Mouse (Mus musculus): ENCODE measurements around the gene Dnmt1. TPM values are rescaled to one million over a fixed set of nuclear protein-coding genes. Genes with fewer than 3 reads are reported as not detected.

Gene Dnmt1
- polyA plus RNA-seq, 1 experiment from 2014 or later, result 65.4 TPM

DNA sequence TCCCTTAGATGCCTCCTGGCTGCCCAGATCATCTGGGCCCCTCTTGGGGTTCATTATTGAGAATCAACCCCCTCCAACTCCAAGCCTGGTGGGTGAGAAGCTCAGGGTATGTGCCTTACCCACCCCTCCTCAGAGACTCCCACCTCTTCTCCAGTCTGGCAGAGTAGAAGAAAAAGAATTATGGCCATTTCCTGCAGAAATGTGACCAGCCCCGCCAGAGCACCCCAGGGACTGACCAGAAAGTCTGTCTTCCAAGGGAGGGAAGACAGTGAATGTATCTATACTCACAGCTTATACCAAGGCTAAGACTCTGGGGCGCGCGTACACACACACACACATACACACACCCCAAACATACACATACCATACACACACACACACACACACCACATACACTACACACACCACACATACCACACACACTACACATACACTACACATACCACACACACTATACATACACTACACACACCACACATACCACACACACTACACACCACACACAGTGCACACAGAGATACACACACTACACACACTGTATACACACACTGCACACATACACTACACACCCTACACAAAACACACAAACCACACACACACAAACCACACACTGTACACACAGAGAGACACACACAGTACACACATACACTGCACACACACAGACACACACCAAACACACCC, 13.5 kb upstream of the Dnmt1 start:
- Histone ChIP-seq H3K4me2 (ENCODE audit: low read length) (peak overlapping the region; percentile 94), H3K4me1 (replicated peaks; ENCODE audit: control insufficient read depth, insufficient read depth, low read length) (peaks cover 44% of the 10 kb centered on the region), H3K9ac (ENCODE audit: low read length) (peak overlapping the region; percentile 39; the same call in 1 of the 2 replicates), H3K4me3 (ENCODE audit: low read depth, low read length) (peak overlapping the region; percentile 91; the same call in 1 of the 2 replicates), H3K9me3 (ENCODE audit: control insufficient read depth, low read length) (no peaks in the 10 kb centered on the region), H3K27ac (ENCODE audit: low read depth) (peak overlapping the region; percentile 86), H3K27me3 (replicated peaks; ENCODE audit: control insufficient read depth, insufficient read depth, low read length) (no peaks in the 10 kb centered on the region), H3K36me3 (ENCODE audit: control insufficient read depth, insufficient read depth, low read length) (peaks cover 21% of the 10 kb centered on the region)
- ATAC-seq (replicated peaks; ENCODE audit: low FRiP score, low TSS enrichment, low read depth) (no peak), DNase-seq (ENCODE audit: low spot score) (no peak)
- WGBS, result 73% methylated on average over 4 of the region's 4 CpGs

DNA sequence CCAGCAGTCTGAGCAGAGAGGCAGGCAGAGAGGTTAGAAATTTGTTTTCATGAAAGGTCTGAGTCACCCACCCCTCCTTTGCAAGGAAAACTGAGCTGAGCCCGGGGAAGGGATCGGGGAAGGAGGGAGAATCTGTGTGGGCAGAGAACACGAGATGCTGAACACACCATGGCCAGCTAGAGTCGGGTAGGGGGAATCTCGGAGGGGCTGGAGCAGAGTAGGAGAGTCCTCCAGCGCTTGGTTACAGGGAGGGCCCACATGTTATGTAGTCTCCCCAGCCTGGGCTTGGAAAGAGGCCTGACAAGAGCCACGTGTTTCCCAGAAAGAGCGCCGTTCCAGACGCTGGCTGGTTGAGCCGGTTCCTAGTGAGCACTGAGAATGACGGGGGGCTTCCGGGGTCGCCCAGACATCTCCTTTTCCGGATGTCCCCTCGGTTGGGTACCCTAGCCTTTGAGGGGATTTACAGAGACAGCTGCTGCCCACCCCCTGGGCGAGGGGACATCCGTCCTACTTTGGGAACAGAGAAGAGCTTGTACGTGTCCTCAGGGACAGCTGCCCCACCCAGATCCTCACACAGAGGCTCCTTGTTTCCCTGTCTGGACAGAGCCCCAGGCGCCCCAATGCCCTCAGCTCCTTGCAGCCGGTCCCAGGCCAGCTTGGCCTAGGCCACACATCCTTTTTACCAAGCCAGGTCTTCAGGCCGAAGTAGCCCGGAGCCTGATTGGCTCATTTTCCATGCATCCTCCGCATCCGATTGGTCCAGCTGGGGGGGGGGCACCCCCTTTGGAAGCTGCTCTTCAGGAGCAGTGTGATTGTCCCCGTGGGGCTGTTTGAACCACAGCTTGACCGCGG, 12.7 kb upstream of the Dnmt1 start:
- Histone ChIP-seq H3K4me3 (ENCODE audit: low read depth, low read length) (peak overlapping the region; percentile 16), H3K4me1 (replicated peaks; ENCODE audit: control insufficient read depth, insufficient read depth, low read length) (peaks cover 44% of the 10 kb centered on the region), H3K36me3 (ENCODE audit: control insufficient read depth, insufficient read depth, low read length) (peaks cover 29% of the 10 kb centered on the region), H3K4me2 (ENCODE audit: low read length) (peak overlapping the region; percentile 94), H3K9me3 (ENCODE audit: control insufficient read depth, low read length) (no peaks in the 10 kb centered on the region), H3K27ac (ENCODE audit: low read depth) (peak overlapping the region; percentile 86), H3K27me3 (replicated peaks; ENCODE audit: control insufficient read depth, insufficient read depth, low read length) (no peaks in the 10 kb centered on the region), H3K9ac (ENCODE audit: low read length) (peak overlapping the region; percentile 39)
- peak; percentile 78 for DNase-seq (ENCODE audit: low spot score)
- ATAC-seq (replicated peaks; ENCODE audit: low FRiP score, low TSS enrichment, low read depth), result peak; percentile 21
- whole genome bisulfite sequencing, result 29% methylated on average over 28 of the region's 28 CpGs

GRCm38 (mm10) chr9:20971751-20972140, 12.1 kb upstream of the Dnmt1 start:
- Histone ChIP-seq H3K36me3 (ENCODE audit: control insufficient read depth, insufficient read depth, low read length) (peaks cover 35% of the 10 kb centered on the region), H3K4me3 (ENCODE audit: low read depth, low read length) (0 out of 2 replicates have a peak overlapping the region, but pooled peaks have one; percentile 1), H3K27me3 (replicated peaks; ENCODE audit: control insufficient read depth, insufficient read depth, low read length) (no peaks in the 10 kb centered on the region), H3K4me1 (replicated peaks; ENCODE audit: control insufficient read depth, insufficient read depth, low read length) (peaks cover 40% of the 10 kb centered on the region), H3K27ac (ENCODE audit: low read depth) (peak overlapping the region; percentile 86), H3K9ac (ENCODE audit: low read length) (peak overlapping the region; percentile 39), H3K9me3 (ENCODE audit: control insufficient read depth, low read length) (no peaks in the 10 kb centered on the region), H3K4me2 (ENCODE audit: low read length) (peak overlapping the region; percentile 94)
- WGBS, result 40% methylated on average over 7 of the region's 7 CpGs
- ATAC-seq (replicated peaks; ENCODE audit: low FRiP score, low TSS enrichment, low read depth) (peak; percentile 8; the same call in 1 of the 2 replicates), DNase-seq (ENCODE audit: low spot score) (no peak)

DNA sequence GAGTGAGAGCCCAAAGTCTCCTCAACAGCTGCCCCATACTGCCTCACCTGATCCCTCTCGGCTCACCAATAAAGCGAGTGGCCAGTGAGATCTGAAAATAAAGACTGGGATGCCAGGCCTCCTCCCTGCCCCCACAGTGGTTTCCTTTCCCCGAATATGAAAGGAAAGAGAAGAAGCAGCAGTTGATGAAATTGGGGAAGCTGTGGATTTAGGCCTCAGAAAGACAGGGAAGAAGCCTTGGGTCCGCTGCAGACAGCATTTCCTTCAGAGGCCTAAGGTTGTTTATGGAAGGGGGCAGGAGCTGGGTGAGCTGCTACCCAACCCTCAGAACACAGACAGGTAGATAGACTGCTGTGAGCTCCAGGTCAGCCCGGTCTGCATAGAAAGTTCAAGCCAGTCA, 7.1 kb upstream of the Dnmt1 start:
- no peaks in the 10 kb centered on the region for H3K9me3 ChIP-seq (ENCODE audit: control insufficient read depth, low read length)
- H3K27ac ChIP-seq (ENCODE audit: low read depth), result no peak overlapping the region
- H3K27me3 ChIP-seq (replicated peaks; ENCODE audit: control insufficient read depth, insufficient read depth, low read length), result no peaks in the 10 kb centered on the region
- DNase-seq (ENCODE audit: low spot score) (no peak), ATAC-seq (replicated peaks; ENCODE audit: low FRiP score, low TSS enrichment, low read depth) (no peak)
- no peak overlapping the region for H3K4me3 ChIP-seq (ENCODE audit: low read depth, low read length)
- no peak overlapping the region for H3K9ac ChIP-seq (ENCODE audit: low read length)
- peaks cover 7% of the 10 kb centered on the region; the same call in 1 of the 2 replicates for H3K4me1 ChIP-seq (replicated peaks; ENCODE audit: control insufficient read depth, insufficient read depth, low read length)
- no peak overlapping the region for H3K4me2 ChIP-seq (ENCODE audit: low read length)
- H3K36me3 ChIP-seq (ENCODE audit: control insufficient read depth, insufficient read depth, low read length), result peaks cover 56% of the 10 kb centered on the region
- WGBS, result 79% methylated on average over 5 of the region's 5 CpGs

- Histone ChIP-seq H3K9me3 (ENCODE audit: control insufficient read depth, low read length) (no peaks in the 10 kb centered on the region), H3K4me2 (ENCODE audit: low read length) (no peak overlapping the region), H3K27me3 (replicated peaks; ENCODE audit: control insufficient read depth, insufficient read depth, low read length) (no peaks in the 10 kb centered on the region), H3K27ac (ENCODE audit: low read depth) (no peak overlapping the region), H3K9ac (ENCODE audit: low read length) (no peak overlapping the region), H3K36me3 (ENCODE audit: control insufficient read depth, insufficient read depth, low read length) (peaks cover 56% of the 10 kb centered on the region), H3K4me1 (replicated peaks; ENCODE audit: control insufficient read depth, insufficient read depth, low read length) (no peaks in the 10 kb centered on the region), H3K4me3 (ENCODE audit: low read depth, low read length) (no peak overlapping the region)
- no peak for ATAC-seq (replicated peaks; ENCODE audit: low FRiP score, low TSS enrichment, low read depth)
- 84% methylated on average over 3 of the region's 3 CpGs for WGBS
- DNase-seq (ENCODE audit: low spot score), result no peak
These were observed 6.3 kb upstream of the Dnmt1 start for GRCm38 (mm10) chr9:20966008-20966407.

DNA sequence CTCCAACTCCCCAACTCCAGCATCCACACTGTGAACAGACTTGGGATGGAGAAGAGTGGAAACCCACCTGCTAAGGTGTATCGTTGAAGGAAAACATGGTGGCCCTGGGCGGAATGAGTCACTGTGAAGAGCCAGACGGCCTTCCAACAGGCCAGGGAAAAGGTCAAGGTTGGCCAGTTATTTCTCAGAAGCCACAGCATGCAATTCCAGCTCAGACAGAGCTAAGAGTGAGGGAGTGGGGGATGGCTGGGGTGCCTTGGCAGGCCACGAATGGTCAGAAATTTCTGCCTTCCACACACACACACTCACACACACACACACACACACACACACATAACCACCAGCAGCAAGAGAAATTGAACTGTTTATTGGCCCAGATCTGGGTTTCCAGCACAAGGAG, 5.9 kb upstream of the Dnmt1 start:
- DNase-seq (ENCODE audit: low spot score) (no peak), ATAC-seq (replicated peaks; ENCODE audit: low FRiP score, low TSS enrichment, low read depth) (no peak)
- no peaks in the 10 kb centered on the region for H3K4me1 ChIP-seq (replicated peaks; ENCODE audit: control insufficient read depth, insufficient read depth, low read length)
- no peak overlapping the region for H3K27ac ChIP-seq (ENCODE audit: low read depth)
- no peak overlapping the region for H3K9ac ChIP-seq (ENCODE audit: low read length)
- peaks cover 53% of the 10 kb centered on the region for H3K36me3 ChIP-seq (ENCODE audit: control insufficient read depth, insufficient read depth, low read length)
- H3K9me3 ChIP-seq (ENCODE audit: control insufficient read depth, low read length), result no peaks in the 10 kb centered on the region
- 86% methylated on average over 4 of the region's 4 CpGs for WGBS
- H3K4me2 ChIP-seq (ENCODE audit: low read length), result no peak overlapping the region
- H3K4me3 ChIP-seq (ENCODE audit: low read depth, low read length), result no peak overlapping the region
- no peaks in the 10 kb centered on the region for H3K27me3 ChIP-seq (replicated peaks; ENCODE audit: control insufficient read depth, insufficient read depth, low read length)

DNA sequence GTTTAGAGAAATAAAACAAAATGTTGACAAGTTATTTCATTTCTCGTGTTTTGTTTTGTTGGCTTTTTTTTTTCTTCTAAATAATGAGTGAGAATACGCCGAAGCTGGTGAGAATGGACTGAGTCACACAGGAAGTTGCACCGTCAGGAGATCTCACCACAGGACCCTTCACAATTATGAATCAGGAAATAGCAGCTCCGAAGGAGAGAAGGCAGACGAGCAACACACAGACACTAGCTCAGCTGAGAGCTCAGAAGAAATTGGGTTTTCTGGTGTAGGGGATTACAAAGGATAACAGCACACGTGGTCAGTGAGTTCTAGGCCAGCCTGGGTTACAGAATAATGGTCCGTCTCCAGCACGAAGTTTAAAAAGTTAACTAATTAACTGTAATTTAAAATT, 1.9 kb upstream of the Dnmt1 start:
- Histone ChIP-seq H3K9ac (ENCODE audit: low read length) (no peak overlapping the region), H3K4me2 (ENCODE audit: low read length) (no peak overlapping the region), H3K9me3 (ENCODE audit: control insufficient read depth, low read length) (no peaks in the 10 kb centered on the region), H3K27ac (ENCODE audit: low read depth) (no peak overlapping the region), H3K27me3 (replicated peaks; ENCODE audit: control insufficient read depth, insufficient read depth, low read length) (no peaks in the 10 kb centered on the region), H3K4me3 (ENCODE audit: low read depth, low read length) (no peak overlapping the region), H3K4me1 (replicated peaks; ENCODE audit: control insufficient read depth, insufficient read depth, low read length) (no peaks in the 10 kb centered on the region), H3K36me3 (ENCODE audit: control insufficient read depth, insufficient read depth, low read length) (peaks cover 20% of the 10 kb centered on the region)
- WGBS, result 70% methylated on average over 9 of the region's 9 CpGs
- ATAC-seq (replicated peaks; ENCODE audit: low FRiP score, low TSS enrichment, low read depth), result no peak
- no peak for DNase-seq (ENCODE audit: low spot score)

DNA sequence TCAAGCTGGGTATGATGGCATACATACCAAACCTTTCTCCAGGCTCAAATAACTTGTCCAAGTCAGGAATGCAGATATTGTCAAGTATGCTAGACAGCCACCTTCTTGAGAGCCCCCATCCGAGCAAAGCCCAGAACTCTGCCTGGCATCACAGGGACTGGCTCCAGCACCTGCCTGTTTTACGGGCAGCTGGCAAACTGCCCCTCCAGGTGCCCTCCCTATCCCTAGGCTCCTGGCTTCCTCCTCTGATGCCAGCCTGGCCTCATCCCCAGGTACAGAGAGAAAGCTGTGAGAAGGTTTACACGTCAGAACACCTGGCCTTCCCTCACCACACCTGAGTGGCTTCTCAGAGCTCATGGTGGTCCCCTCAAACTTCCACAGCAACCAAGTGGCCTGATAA, 2.7 kb downstream of the Dnmt1 start:
- 84% methylated on average over 3 of the region's 3 CpGs for WGBS
- Histone ChIP-seq H3K27me3 (replicated peaks; ENCODE audit: control insufficient read depth, insufficient read depth, low read length) (no peaks in the 10 kb centered on the region), H3K4me3 (ENCODE audit: low read depth, low read length) (no peak overlapping the region), H3K27ac (ENCODE audit: low read depth) (no peak overlapping the region), H3K9ac (ENCODE audit: low read length) (no peak overlapping the region), H3K4me1 (replicated peaks; ENCODE audit: control insufficient read depth, insufficient read depth, low read length) (no peaks in the 10 kb centered on the region), H3K36me3 (ENCODE audit: control insufficient read depth, insufficient read depth, low read length) (no peaks in the 10 kb centered on the region), H3K4me2 (ENCODE audit: low read length) (no peak overlapping the region), H3K9me3 (ENCODE audit: control insufficient read depth, low read length) (no peaks in the 10 kb centered on the region)
- ATAC-seq (replicated peaks; ENCODE audit: low FRiP score, low TSS enrichment, low read depth) (no peak), DNase-seq (ENCODE audit: low spot score) (no peak)

All from intestine, embryonic 14.5 days (tissue).